Mouse (Mus musculus) T-helper 2 cell (primary cell): Measurements from ENCODE around the gene Lmln.
"Not testable (repeated sequence)": the region's sequence is repeated elsewhere in the genome, so short reads cannot be mapped to it uniquely, and the experiment has no call there.

ENCODE experiments used
- in situ Hi-C: fragments of 300-600 bp; cut with MboI, MseI; formaldehyde crosslinking; loops from one replicate; pipeline ENCODE4 v1.15.1; 2025; ENCODE audit warnings: high pct_unique_total_duplicates

The Lmln gene

GRCm38 (mm10) chr16:33056786-33057185 lies 5.5 kb upstream of the Lmln start:
- in situ Hi-C loops: no loop called here

GRCm38 (mm10) chr16:33058033-33058432 lies 4.3 kb upstream of the Lmln start:
- in situ Hi-C loops: no loop called here

- in situ Hi-C loops: not testable (repeated sequence)
These were observed 3.7 kb upstream of the Lmln start for GRCm38 (mm10) chr16:33058656-33059055.

- in situ Hi-C loops: no loop called here
These were observed 2.9 kb upstream of the Lmln start for GRCm38 (mm10) chr16:33059471-33059870.

GRCm38 (mm10) chr16:33060926-33061325 lies 1.4 kb upstream of the Lmln start:
- in situ Hi-C loops: loop anchor here (10.0 kb wide), 1 partner anchor 1976 kb away; the partner anchor contains the start of gene Xxylt1

GRCm38 (mm10) chr16:33061400-33061799 lies 921 bp upstream of the Lmln start:
- in situ Hi-C loops: loop anchor here (10.0 kb wide), 1 partner anchor 1977 kb away; the partner anchor contains the start of gene Xxylt1

GRCm38 (mm10) chr16:33062682-33063131 lies 386 bp downstream of the Lmln start:
- in situ Hi-C loops: loop anchor here (10.0 kb wide), 1 partner anchor 1978 kb away; the partner anchor contains the start of gene Xxylt1

GRCm38 (mm10) chr16:33063267-33063666 lies 946 bp downstream of the Lmln start:
- in situ Hi-C loops: loop anchor here (10.0 kb wide), 1 partner anchor 1978 kb away; the partner anchor contains the start of gene Xxylt1

- in situ Hi-C loops: loop anchor here (10.0 kb wide), 1 partner anchor 1980 kb away; the partner anchor contains the start of gene Xxylt1
These were observed 2.3 kb downstream of the Lmln start for GRCm38 (mm10) chr16:33064636-33065035.

- in situ Hi-C loops: no loop called here
These were observed 8.6 kb downstream of the Lmln start for GRCm38 (mm10) chr16:33070928-33071327.

GRCm38 (mm10) chr16:33072871-33073557 lies 10.7 kb downstream of the Lmln start:
- in situ Hi-C loops: no loop called here

GRCm38 (mm10) chr16:33074967-33075366 lies 12.6 kb downstream of the Lmln start:
- in situ Hi-C loops: no loop called here

- in situ Hi-C loops: no loop called here
These were observed 13.8 kb downstream of the Lmln start for GRCm38 (mm10) chr16:33076078-33076477.

- in situ Hi-C loops: no loop called here
These were observed 14.8 kb downstream of the Lmln start for GRCm38 (mm10) chr16:33077069-33077627.

GRCm38 (mm10) chr16:33080063-33080462 lies 17.7 kb downstream of the Lmln start:
- in situ Hi-C loops: no loop called here

GRCm38 (mm10) chr16:33082951-33083350 lies 20.6 kb downstream of the Lmln start:
- in situ Hi-C loops: no loop called here

- in situ Hi-C loops: no loop called here
These were observed 21.7 kb downstream of the Lmln start for GRCm38 (mm10) chr16:33083996-33084395.

- in situ Hi-C loops: no loop called here
These were observed 23.3 kb downstream of the Lmln start for GRCm38 (mm10) chr16:33085666-33086065.

GRCm38 (mm10) chr16:33113726-33114125 lies 51.4 kb downstream of the Lmln start:
- in situ Hi-C loops: no loop called here

GRCm38 (mm10) chr16:33123373-33123772 lies 61.1 kb downstream of the Lmln start:
- in situ Hi-C loops: no loop called here

GRCm38 (mm10) chr16:33123938-33124820 lies 61.9 kb downstream of the Lmln start:
- in situ Hi-C loops: no loop called here

- in situ Hi-C loops: loop anchor here (5.0 kb wide), 1 partner anchor 45 kb away; no protein-coding TSS in a partner anchor
These were observed 64.7 kb downstream of the Lmln start for GRCm38 (mm10) chr16:33127052-33127451.
